Mouse (Mus musculus) spleen, adult 12 weeks (tissue): ENCODE data around the gene Ap2b1.
A peak's percentile ranks its signal among the peaks of the same experiment; 100 is the strongest.

ENCODE experiments used
- DNase-seq: peaks from one replicate; pipeline ENCODE4 v3.0.0; 2022; ENCODE audit warnings: low spot score

Ap2b1 gene

DNA sequence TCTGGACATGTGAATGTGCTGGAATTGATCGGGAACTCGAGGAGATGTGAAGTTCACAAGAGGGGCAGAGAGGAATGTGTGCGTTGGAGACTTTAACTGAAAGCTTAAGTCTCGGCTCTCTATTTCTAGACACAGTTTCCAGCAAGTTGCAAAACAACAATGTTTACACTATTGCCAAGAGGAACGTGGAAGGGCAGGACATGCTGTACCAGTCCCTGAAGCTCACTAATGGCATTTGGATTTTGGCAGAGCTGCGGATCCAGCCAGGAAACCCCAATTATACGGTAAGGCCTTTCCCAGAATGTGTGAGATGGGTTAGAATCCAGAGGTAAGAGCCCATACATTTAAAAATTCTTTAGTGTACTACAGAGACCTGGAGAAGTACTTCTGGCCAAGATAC lies 98.8 kb downstream of the Ap2b1 start:
- DNase-seq: no peak

DNA sequence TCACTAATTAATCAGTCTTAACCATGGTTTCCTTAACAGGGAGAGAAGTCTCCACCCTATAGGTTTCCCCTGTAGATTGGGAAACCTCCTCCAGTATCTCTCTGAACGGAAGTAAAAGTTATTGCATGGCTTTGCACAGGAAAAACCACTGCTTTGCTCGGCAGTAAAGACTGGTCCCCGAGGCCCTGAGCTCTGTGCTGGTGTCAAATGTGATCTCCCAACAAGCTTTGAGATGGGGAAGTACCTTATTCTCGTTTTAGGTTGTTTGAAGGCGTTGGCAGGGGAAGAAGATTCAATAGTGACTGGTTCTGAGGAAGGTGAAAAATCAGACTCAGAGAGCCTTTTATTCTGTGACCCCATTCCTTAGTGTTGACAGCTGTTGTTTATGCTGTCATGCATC lies 99.9 kb downstream of the Ap2b1 start:
- DNase-seq: no peak

GRCm38 (mm10) chr11:83403787-83404186 lies 105.0 kb downstream of the Ap2b1 start:
- no peak for DNase-seq

GRCm38 (mm10) chr11:83406391-83406790 lies 107.6 kb downstream of the Ap2b1 start:
- no peak for DNase-seq

DNA sequence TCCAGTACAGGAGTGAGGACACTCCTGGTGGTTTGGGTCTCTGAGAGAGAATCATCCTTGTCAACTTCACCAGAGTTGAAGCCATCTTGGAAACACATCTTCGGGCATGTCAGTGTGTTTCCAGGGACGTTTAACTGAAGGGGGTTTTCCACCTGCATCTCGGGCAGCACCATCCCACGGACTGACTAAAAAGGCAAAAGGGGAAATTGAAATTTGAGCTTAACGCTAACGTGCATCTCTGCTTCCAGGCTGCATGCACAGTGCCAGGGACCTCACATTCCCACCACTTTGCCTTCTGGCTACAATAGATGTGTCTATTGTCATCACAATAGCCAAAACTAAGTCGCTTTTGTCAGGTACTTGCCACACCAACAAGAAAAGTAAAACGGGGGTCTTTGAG lies 109.4 kb downstream of the Ap2b1 start:
- no peak for DNase-seq

- DNase-seq: no peak
These were observed 110.4 kb downstream of the Ap2b1 start, which contains the start of gene Rasl10b for GRCm38 (mm10) chr11:83409087-83409754. Gene Rasl10b (plus strand): TSS chr11:83409137.

GRCm38 (mm10) chr11:83409792-83410291 lies 111.0 kb downstream of the Ap2b1 start:
- DNase-seq: no peak

DNA sequence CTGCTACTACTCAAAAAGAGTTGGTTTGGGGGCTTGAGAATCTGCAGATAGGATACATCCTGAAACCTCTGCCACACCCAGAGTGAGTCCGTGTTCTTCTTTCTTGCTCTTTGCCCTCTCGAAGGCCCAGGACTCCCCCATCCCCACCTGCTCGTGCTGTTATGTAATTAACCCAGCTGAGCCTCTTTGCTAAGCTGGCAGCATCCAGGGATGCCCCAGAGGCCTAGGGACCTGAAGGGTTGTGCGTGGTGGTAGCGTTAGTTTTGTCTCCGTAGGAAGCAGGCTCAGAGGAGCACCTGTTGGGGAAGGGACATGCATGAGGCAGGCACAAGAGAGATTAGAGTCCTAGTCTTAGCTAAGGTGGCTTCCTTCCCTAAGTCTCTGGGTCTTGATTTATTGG lies 111.7 kb downstream of the Ap2b1 start:
- no peak for DNase-seq

DNA sequence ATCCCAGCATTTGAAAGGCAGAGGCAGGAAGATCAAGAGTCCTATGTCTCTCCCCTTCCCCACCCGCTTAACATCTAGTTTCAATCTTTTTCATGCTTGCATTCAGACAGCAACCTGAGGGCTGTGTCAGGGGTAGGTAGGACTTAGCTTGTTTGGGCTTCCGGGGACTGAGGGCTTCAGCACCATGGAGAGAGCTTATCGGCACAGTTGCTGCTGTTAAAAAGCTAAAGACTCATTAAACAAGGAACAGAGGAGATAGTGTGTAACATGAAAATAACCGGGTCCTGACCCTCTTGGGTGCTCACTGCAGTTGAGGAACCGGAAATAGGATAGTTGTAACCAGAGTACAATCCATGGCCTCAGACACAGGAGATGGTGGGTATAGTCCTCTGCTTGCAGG lies 118.3 kb downstream of the Ap2b1 start:
- no peak for DNase-seq

GRCm38 (mm10) chr11:83417708-83418107 lies 118.9 kb downstream of the Ap2b1 start:
- DNase-seq: no peak

GRCm38 (mm10) chr11:83418566-83418965 lies 119.7 kb downstream of the Ap2b1 start:
- DNase-seq: no peak

DNA sequence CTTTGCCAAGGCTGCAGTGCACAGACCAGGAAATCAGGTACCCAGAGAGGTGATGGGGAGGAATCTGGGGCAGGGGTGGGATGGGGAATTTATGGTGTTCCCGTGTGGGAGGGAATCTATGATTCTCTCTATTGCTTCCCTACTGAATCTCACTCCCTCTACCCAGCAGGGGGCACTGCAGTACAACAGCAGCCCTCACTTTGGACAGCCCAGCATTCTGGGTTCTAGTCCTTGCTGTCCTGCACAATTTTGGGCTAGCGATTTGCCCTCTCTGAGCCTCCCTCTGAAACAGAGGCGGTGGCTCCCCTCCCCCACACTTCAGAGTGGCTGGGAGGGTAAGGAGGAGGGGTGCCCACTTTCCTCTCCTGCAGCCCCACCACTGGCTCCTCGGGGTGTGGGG lies 121.5 kb downstream of the Ap2b1 start:
- DNase-seq: no peak

DNA sequence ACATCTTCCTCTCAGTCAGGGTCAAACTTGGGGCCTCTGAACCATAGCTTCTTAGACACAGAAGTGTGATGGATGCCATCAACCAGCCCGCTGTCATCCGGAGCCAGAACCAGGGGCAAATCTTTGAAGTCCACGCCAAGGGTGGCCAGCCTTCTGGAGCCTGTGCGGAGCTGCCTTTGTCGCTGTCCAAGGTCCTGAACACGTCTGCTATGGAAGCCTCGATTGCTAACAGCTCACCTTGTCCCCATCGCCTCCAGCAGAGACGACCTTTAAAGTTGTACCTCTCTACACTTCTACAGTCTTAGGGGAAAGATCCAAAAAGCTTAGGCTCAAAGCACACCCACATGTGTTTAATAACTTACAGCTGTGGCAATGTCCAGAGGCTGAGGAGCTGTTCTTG lies 122.5 kb downstream of the Ap2b1 start:
- peak; percentile 42 for DNase-seq

GRCm38 (mm10) chr11:83424681-83425080 lies 125.9 kb downstream of the Ap2b1 start:
- DNase-seq: peak; percentile 60

DNA sequence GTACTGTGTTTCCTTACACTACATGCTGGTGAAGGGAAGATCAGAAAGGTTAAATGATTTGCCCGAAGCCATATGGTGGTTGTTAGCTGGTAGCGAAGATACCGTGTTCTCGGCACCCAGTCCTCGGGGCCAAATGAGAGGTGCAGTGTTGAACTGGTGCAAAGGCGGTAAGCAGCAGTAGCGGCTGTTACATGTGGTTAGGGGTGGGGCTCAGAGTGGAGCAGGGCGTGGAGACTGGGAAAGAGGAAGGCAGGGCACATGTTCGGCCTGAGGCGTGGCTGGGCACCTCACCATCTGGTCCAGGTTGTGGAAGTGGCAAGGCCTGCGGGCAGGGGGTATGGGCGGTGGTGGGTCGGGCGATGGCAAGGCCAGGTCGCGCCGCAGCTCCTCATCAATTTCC lies 128.1 kb downstream of the Ap2b1 start:
- no peak for DNase-seq

GRCm38 (mm10) chr11:83429355-83429754 lies 130.5 kb downstream of the Ap2b1 start, which contains the start of gene Gas2l2:
Gene Gas2l2 (minus strand): TSS chr11:83429455.
- no peak for DNase-seq

- DNase-seq: no peak
These were observed 133.7 kb downstream of the Ap2b1 start for GRCm38 (mm10) chr11:83432533-83432932.

GRCm38 (mm10) chr11:83437377-83437776 lies 138.6 kb downstream of the Ap2b1 start, which contains the start of gene 1700020L24Rik:
Gene 1700020L24Rik (plus strand): TSS chr11:83437677.
- DNase-seq: no peak

DNA sequence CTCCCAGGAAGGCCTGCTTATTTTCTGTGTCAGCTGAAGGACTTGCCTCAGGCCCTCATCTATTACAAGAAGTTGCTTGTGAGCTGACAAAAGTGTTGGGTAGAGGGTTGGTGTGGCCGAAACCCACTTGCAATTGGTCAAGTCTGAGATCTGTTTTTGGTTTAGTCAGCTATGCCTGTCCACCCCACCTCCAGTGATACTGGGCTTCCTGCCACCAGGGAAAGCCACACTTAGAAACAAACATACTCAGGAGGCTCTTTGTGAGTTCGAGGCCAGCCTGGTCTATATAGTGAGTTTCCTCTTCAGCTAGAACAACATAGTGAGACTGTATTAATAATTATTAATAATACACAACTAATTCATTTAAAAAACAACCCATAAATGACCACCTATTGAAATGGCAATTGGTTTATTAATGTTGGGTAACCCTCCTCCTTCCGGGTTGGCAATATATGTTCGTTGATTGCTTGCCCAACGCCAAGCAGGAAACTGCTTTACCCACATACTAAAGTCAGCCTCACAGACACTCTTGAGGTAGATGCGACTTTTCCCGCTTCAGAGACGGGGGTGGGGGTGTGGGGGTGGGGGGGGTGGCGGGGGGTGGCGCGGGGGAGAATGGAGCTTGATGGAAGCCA lies 140.7 kb downstream of the Ap2b1 start:
- DNase-seq: no peak

DNA sequence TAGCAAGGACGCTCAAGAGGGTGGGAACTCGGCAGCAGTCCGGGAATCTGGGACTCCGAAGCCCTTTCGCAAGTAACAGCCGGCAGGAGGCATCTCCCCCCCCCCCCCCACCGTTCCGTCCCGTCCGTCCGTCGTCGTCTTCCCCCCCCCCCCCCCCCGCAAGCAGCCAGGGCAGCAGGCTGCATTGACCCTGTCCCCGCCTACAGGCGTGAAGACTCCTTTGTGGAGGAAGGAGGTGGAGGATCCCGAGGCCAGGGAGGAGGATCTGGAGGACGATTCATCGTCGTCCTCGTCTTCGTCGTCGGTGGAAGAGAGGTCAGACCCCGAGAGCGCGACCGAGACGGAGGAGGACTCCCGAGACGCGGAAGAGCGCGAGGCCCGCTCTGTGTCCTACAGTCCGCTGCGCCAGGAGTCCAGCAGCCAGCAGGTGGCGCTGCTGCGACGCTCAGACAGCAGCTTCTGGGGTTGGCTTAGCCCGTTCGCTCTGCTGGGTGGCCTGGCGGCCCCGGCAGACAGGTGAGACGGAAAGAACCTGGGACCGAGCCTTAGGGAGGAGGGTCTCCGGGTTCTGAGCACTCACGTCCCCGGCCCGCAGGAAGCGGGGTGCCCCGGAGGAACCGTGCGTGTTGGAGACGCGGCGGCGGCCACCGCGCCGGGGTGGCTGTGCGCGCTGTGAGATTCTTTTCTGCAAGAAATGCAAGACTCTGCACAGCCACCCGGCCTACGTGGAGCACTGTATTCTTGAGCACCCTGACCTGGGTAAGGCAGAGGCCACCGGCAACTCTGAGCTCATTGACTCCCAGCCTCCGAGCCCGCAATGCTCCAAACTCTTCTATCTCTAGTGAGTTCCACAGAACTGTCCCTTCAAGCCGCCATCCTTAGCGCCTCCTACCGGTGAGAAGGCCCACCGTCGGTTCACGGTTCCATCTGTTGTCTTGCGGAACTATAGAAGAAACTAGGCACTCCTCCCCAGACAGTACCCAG lies 141.5 kb downstream of the Ap2b1 start:
- peak; percentile 81 for DNase-seq

- no peak for DNase-seq
These were observed 142.4 kb downstream of the Ap2b1 start for GRCm38 (mm10) chr11:83441235-83441634.

GRCm38 (mm10) chr11:83442596-83443267 lies 143.9 kb downstream of the Ap2b1 start:
- no peak for DNase-seq
